Mouse (Mus musculus): ENCODE measurements at regions not wholly inside any gene's neighbourhood (a gene's known extent, or its start where the extent isn't known, plus 50 kb on each side); places are given as distances from the start of the nearest gene placed in this dataset.

- Histone ChIP-seq H3K27me3 (ENCODE audit: control insufficient read depth, insufficient read depth, low read length) (no peaks in the 10 kb centered on the region), H3K4me1 (ENCODE audit: control insufficient read depth, insufficient read depth, low read length) (0 out of 2 replicates have a peak, but pooled peaks cover 3% of the 10 kb centered on the region), H3K36me3 (ENCODE audit: control insufficient read depth, insufficient read depth, low read length) (no peaks in the 10 kb centered on the region), H3K4me3 (ENCODE audit: low read depth, low read length) (no peak overlapping the region), H3K4me2 (no peak overlapping the region), H3K9me3 (ENCODE audit: control insufficient read depth, low read length) (no peaks in the 10 kb centered on the region), H3K9ac (ENCODE audit: low read length) (no peak overlapping the region), H3K27ac (ENCODE audit: low read depth, low read length) (no peak overlapping the region)
- no peak for DNase-seq (ENCODE audit: low spot score, missing footprints)
- WGBS: 45% methylated on average over 5 of the region's 5 CpGs
- no peak for ATAC-seq (ENCODE audit: low FRiP score)
Observed at GRCm38 (mm10) chr2:171514876-171515275, 528.4 kb downstream of the Cbln4 start.

GRCm38 (mm10) chr2:171496620-171497019 lies 546.6 kb downstream of the Cbln4 start:
- Histone ChIP-seq H3K4me1 (ENCODE audit: control insufficient read depth, insufficient read depth, low read length) (no peaks in the 10 kb centered on the region), H3K27ac (ENCODE audit: low read depth, low read length) (no peak overlapping the region), H3K27me3 (ENCODE audit: control insufficient read depth, insufficient read depth, low read length) (no peaks in the 10 kb centered on the region), H3K4me3 (ENCODE audit: low read depth, low read length) (no peak overlapping the region), H3K4me2 (no peak overlapping the region), H3K9ac (ENCODE audit: low read length) (no peak overlapping the region), H3K9me3 (ENCODE audit: control insufficient read depth, low read length) (no peaks in the 10 kb centered on the region), H3K36me3 (ENCODE audit: control insufficient read depth, insufficient read depth, low read length) (no peaks in the 10 kb centered on the region)
- DNase-seq (ENCODE audit: low spot score, missing footprints): no peak
- no peak for ATAC-seq (ENCODE audit: low FRiP score)
- 84% methylated on average over 4 of the region's 4 CpGs for WGBS

- no peaks in the 10 kb centered on the region for H3K36me3 ChIP-seq (ENCODE audit: control insufficient read depth, insufficient read depth, low read length)
- no peak overlapping the region for H3K27ac ChIP-seq (ENCODE audit: low read depth, low read length)
- DNase-seq (ENCODE audit: low spot score, missing footprints) (peak; percentile 94), ATAC-seq (ENCODE audit: low FRiP score) (no peak)
- H3K9me3 ChIP-seq (ENCODE audit: control insufficient read depth, low read length): no peaks in the 10 kb centered on the region
- H3K9ac ChIP-seq (ENCODE audit: low read length): no peak overlapping the region
- no peak overlapping the region for H3K4me3 ChIP-seq (ENCODE audit: low read depth, low read length)
- whole genome bisulfite sequencing: 38% methylated on average over 12 of the region's 12 CpGs
- H3K4me2 ChIP-seq: no peak overlapping the region
- H3K4me1 ChIP-seq (ENCODE audit: control insufficient read depth, insufficient read depth, low read length): no peaks in the 10 kb centered on the region
- no peaks in the 10 kb centered on the region for H3K27me3 ChIP-seq (ENCODE audit: control insufficient read depth, insufficient read depth, low read length)
Observed at GRCm38 (mm10) chr2:171493741-171494140, 549.5 kb downstream of the Cbln4 start.

GRCm38 (mm10) chr2:171487284-171487683 lies 556.0 kb downstream of the Cbln4 start:
- ATAC-seq (ENCODE audit: low FRiP score) (no peak), DNase-seq (ENCODE audit: low spot score, missing footprints) (peak; percentile 81)
- H3K27me3 ChIP-seq (ENCODE audit: control insufficient read depth, insufficient read depth, low read length): no peaks in the 10 kb centered on the region
- H3K4me2 ChIP-seq: no peak overlapping the region
- no peaks in the 10 kb centered on the region for H3K36me3 ChIP-seq (ENCODE audit: control insufficient read depth, insufficient read depth, low read length)
- H3K27ac ChIP-seq (ENCODE audit: low read depth, low read length): no peak overlapping the region
- no peaks in the 10 kb centered on the region for H3K9me3 ChIP-seq (ENCODE audit: control insufficient read depth, low read length)
- peaks cover 2% of the 10 kb centered on the region; the same call in 1 of the 2 replicates for H3K4me1 ChIP-seq (ENCODE audit: control insufficient read depth, insufficient read depth, low read length)
- no peak overlapping the region for H3K4me3 ChIP-seq (ENCODE audit: low read depth, low read length)
- H3K9ac ChIP-seq (ENCODE audit: low read length): no peak overlapping the region
- 67% methylated on average over 2 of the region's 2 CpGs for WGBS

- Histone ChIP-seq H3K9me3 (ENCODE audit: control insufficient read depth, low read length) (no peaks in the 10 kb centered on the region; the same call in 1 of the 2 replicates), H3K27ac (ENCODE audit: low read depth, low read length) (no peak overlapping the region), H3K4me1 (ENCODE audit: control insufficient read depth, insufficient read depth, low read length) (no peaks in the 10 kb centered on the region; the same call in 1 of the 2 replicates), H3K36me3 (ENCODE audit: control insufficient read depth, insufficient read depth, low read length) (no peaks in the 10 kb centered on the region), H3K4me3 (ENCODE audit: low read depth, low read length) (no peak overlapping the region), H3K9ac (ENCODE audit: low read length) (no peak overlapping the region), H3K27me3 (ENCODE audit: control insufficient read depth, insufficient read depth, low read length) (no peaks in the 10 kb centered on the region), H3K4me2 (no peak overlapping the region)
- WGBS: 82% methylated on average over 9 of the region's 9 CpGs
- ATAC-seq (ENCODE audit: low FRiP score) (no peak), DNase-seq (ENCODE audit: low spot score, missing footprints) (no peak)
Observed at GRCm38 (mm10) chr2:171453241-171453640, 590.0 kb downstream of the Cbln4 start.

- H3K27ac ChIP-seq (ENCODE audit: low read depth, low read length): no peak overlapping the region
- H3K9me3 ChIP-seq (ENCODE audit: control insufficient read depth, low read length): no peaks in the 10 kb centered on the region
- H3K4me2 ChIP-seq: no peak overlapping the region
- DNase-seq (ENCODE audit: low spot score, missing footprints) (no peak), ATAC-seq (ENCODE audit: low FRiP score) (no peak)
- no peaks in the 10 kb centered on the region for H3K4me1 ChIP-seq (ENCODE audit: control insufficient read depth, insufficient read depth, low read length)
- H3K36me3 ChIP-seq (ENCODE audit: control insufficient read depth, insufficient read depth, low read length): no peaks in the 10 kb centered on the region
- H3K4me3 ChIP-seq (ENCODE audit: low read depth, low read length): no peak overlapping the region
- H3K9ac ChIP-seq (ENCODE audit: low read length): no peak overlapping the region
- 97% methylated on average over 2 of the region's 2 CpGs for WGBS
- H3K27me3 ChIP-seq (ENCODE audit: control insufficient read depth, insufficient read depth, low read length): no peaks in the 10 kb centered on the region
Observed at GRCm38 (mm10) chr2:171406057-171406456, 637.2 kb downstream of the Cbln4 start.

GRCm38 (mm10) chr2:171388936-171389335 lies 654.3 kb downstream of the Cbln4 start:
- Histone ChIP-seq H3K9me3 (ENCODE audit: control insufficient read depth, low read length) (no peaks in the 10 kb centered on the region; the same call in 1 of the 2 replicates), H3K27me3 (ENCODE audit: control insufficient read depth, insufficient read depth, low read length) (no peaks in the 10 kb centered on the region), H3K36me3 (ENCODE audit: control insufficient read depth, insufficient read depth, low read length) (no peaks in the 10 kb centered on the region), H3K4me1 (ENCODE audit: control insufficient read depth, insufficient read depth, low read length) (no peaks in the 10 kb centered on the region), H3K4me3 (ENCODE audit: low read depth, low read length) (no peak overlapping the region), H3K9ac (ENCODE audit: low read length) (no peak overlapping the region), H3K27ac (ENCODE audit: low read depth, low read length) (no peak overlapping the region), H3K4me2 (no peak overlapping the region)
- no peak for ATAC-seq (ENCODE audit: low FRiP score)
- 65% methylated on average over 1 of the region's 1 CpGs for WGBS
- DNase-seq (ENCODE audit: low spot score, missing footprints): no peak

GRCm38 (mm10) chr2:171373457-171373856 lies 641.9 kb downstream of the Dok5 start:
- no peaks in the 10 kb centered on the region for H3K9me3 ChIP-seq (ENCODE audit: control insufficient read depth, low read length)
- 75% methylated on average over 1 of the region's 1 CpGs for WGBS
- no peak overlapping the region for H3K9ac ChIP-seq (ENCODE audit: low read length)
- H3K4me2 ChIP-seq: no peak overlapping the region
- H3K4me1 ChIP-seq (ENCODE audit: control insufficient read depth, insufficient read depth, low read length): no peaks in the 10 kb centered on the region
- no peak overlapping the region for H3K27ac ChIP-seq (ENCODE audit: low read depth, low read length)
- H3K36me3 ChIP-seq (ENCODE audit: control insufficient read depth, insufficient read depth, low read length): no peaks in the 10 kb centered on the region
- ATAC-seq (ENCODE audit: low FRiP score): no peak
- DNase-seq (ENCODE audit: low spot score, missing footprints): no peak
- no peak overlapping the region for H3K4me3 ChIP-seq (ENCODE audit: low read depth, low read length)
- H3K27me3 ChIP-seq (ENCODE audit: control insufficient read depth, insufficient read depth, low read length): no peaks in the 10 kb centered on the region

- no peak overlapping the region for H3K27ac ChIP-seq (ENCODE audit: low read depth, low read length)
Observed at GRCm38 (mm10) chr2:171373016-171373415, 641.4 kb downstream of the Dok5 start.

GRCm38 (mm10) chr2:171371751-171372150 lies 640.1 kb downstream of the Dok5 start:
- WGBS: 74% methylated on average over 5 of the region's 5 CpGs
- H3K27ac ChIP-seq (ENCODE audit: low read depth, low read length): no peak overlapping the region
- H3K4me3 ChIP-seq (ENCODE audit: low read depth, low read length): no peak overlapping the region
- no peaks in the 10 kb centered on the region for H3K27me3 ChIP-seq (ENCODE audit: control insufficient read depth, insufficient read depth, low read length)
- H3K4me1 ChIP-seq (ENCODE audit: control insufficient read depth, insufficient read depth, low read length): no peaks in the 10 kb centered on the region
- H3K36me3 ChIP-seq (ENCODE audit: control insufficient read depth, insufficient read depth, low read length): no peaks in the 10 kb centered on the region
- DNase-seq (ENCODE audit: low spot score, missing footprints) (no peak), ATAC-seq (ENCODE audit: low FRiP score) (no peak)
- H3K9me3 ChIP-seq (ENCODE audit: control insufficient read depth, low read length): no peaks in the 10 kb centered on the region
- no peak overlapping the region for H3K4me2 ChIP-seq
- no peak overlapping the region for H3K9ac ChIP-seq (ENCODE audit: low read length)

More at GRCm38 (mm10) chr2:171373016-171373415, 641.4 kb downstream of the Dok5 start:
- ATAC-seq (ENCODE audit: low FRiP score) (no peak), DNase-seq (ENCODE audit: low spot score, missing footprints) (no peak)
- Histone ChIP-seq H3K4me2 (no peak overlapping the region), H3K27me3 (ENCODE audit: control insufficient read depth, insufficient read depth, low read length) (no peaks in the 10 kb centered on the region), H3K4me3 (ENCODE audit: low read depth, low read length) (no peak overlapping the region), H3K9ac (ENCODE audit: low read length) (no peak overlapping the region), H3K36me3 (ENCODE audit: control insufficient read depth, insufficient read depth, low read length) (no peaks in the 10 kb centered on the region), H3K9me3 (ENCODE audit: control insufficient read depth, low read length) (no peaks in the 10 kb centered on the region), H3K4me1 (ENCODE audit: control insufficient read depth, insufficient read depth, low read length) (no peaks in the 10 kb centered on the region)
- 95% methylated on average over 7 of the region's 7 CpGs for WGBS
